ENCODE assay signal across 14 mouse cellular contexts in the genomic region with DNA sequence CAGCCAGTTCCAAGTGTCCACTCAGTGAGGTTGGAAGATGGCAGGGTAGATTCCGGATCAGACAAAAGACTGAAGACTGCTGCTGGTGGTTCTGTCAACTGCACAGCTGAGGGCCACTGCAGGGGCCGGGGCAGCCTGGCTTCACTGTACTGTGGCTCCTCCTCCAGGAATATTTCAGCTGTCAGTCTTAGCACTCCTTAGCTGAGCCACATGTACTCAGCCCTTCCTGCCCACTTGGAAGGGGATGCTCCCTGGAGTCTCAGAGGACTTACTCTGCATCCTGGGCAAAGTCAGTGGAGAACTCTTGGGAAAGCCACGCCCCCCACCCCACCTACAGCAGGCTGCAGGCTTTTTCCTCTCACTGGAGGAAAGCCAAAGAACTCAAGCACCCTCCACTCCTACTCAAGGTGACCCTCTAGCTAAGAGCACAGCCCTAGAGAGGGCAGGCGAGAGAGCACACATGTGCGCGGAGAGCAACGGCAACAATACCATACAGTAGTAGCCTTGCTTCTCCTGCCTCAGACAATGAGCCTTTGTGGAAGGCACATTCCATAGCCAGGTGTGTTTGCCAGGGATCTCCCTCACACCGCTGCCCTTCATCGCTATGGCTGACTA. TPM values are rescaled to one million over a fixed set of nuclear protein-coding genes. Genes with fewer than 3 reads are reported as not detected.
DNase-seq lines count a peak whose midpoint lies in the region; ATAC-seq and TF ChIP-seq lines count a peak whose summit lies in the region.
"Had no signal": no experiment of that assay in that cellular context is flagged by ENCODE, and none has a peak within 500 bp of the region (broad histone marks: within the 10 kb centered on the region; RNA-seq: fewer than 3 reads in every experiment).

No protein-coding gene starts in this region.

- 0 out of 2 replicates have a peak overlapping the region, but pooled peaks have one; percentile 19 for H3K27ac ChIP-seq in heart, embryonic 10.5 days
- peak overlapping the region; percentile 11; the same call in 1 of the 2 replicates for H3K27ac ChIP-seq in embryonic facial prominence, embryonic 13.5 days
- no peak overlapping the region for H3K27ac ChIP-seq in left cerebral cortex, adult 2 months
- no peak overlapping the region for H3K27ac ChIP-seq in liver, embryonic 12.5 days
- H3K27ac ChIP-seq: forebrain, embryonic 13.5 days; hindbrain, postnatal 0 days had no signal

- no peak for DNase-seq in heart, embryonic 10.5 days (ENCODE audit: low spot score)
- DNase-seq in heart, adult 18-20 months: no peak
- DNase-seq in kidney, postnatal 36 days: peak; percentile 13 to 27
- DNase-seq in lung, postnatal 4 days: peak; percentile 87 to 90
- no peak for DNase-seq in left cerebral cortex, adult 2 months (ENCODE audit: extremely low spot score in 1 of 2, low spot score in 2 of 2)
- no peak for DNase-seq in MN1 (ENCODE audit: low spot score)
- DNase-seq: adrenal gland, postnatal 25 days; cerebellum, postnatal 36 days; left cerebral cortex, postnatal 4 days had no signal

- no peaks in the 10 kb centered on the region for H3K36me3 ChIP-seq in heart, embryonic 10.5 days
- no peaks in the 10 kb centered on the region for H3K36me3 ChIP-seq in embryonic facial prominence, embryonic 13.5 days
- no peaks in the 10 kb centered on the region for H3K36me3 ChIP-seq in liver, embryonic 12.5 days

- no peak for TF ChIP-seq CTCF in left cerebral cortex, adult 2 months (IDR thresholded peaks at IDR 0.05)

- no peak; the same call in 1 of the 2 replicates for ATAC-seq in embryonic facial prominence, embryonic 13.5 days (ENCODE audit: insufficient number of reproducible peaks, insufficient read depth, low FRiP score, low TSS enrichment, low read depth)
- ATAC-seq in liver, embryonic 12.5 days: no peak
- ATAC-seq: forebrain, embryonic 13.5 days; hindbrain, postnatal 0 days; midbrain, embryonic 16.5 days had no signal

- H3K9me3 ChIP-seq in heart, embryonic 10.5 days: no peaks in the 10 kb centered on the region
- no peaks in the 10 kb centered on the region for H3K9me3 ChIP-seq in embryonic facial prominence, embryonic 13.5 days
- no peaks in the 10 kb centered on the region for H3K9me3 ChIP-seq in liver, embryonic 12.5 days (replicated peaks)
- H3K9me3 ChIP-seq: forebrain, embryonic 13.5 days had no signal

- intact Hi-C loops in left cerebral cortex, adult 2 months (cut with DNase I): no loop called here

- WGBS in heart, embryonic 10.5 days: 68% methylated on average over 9 of the region's 9 CpGs
- 64% methylated on average over 9 of the region's 9 CpGs for WGBS in embryonic facial prominence, embryonic 13.5 days
- WGBS in liver, embryonic 12.5 days (ENCODE audit: insufficient replicate concordance): 63% methylated on average over 9 of the region's 9 CpGs

- no peak overlapping the region for H3K4me3 ChIP-seq in heart, embryonic 10.5 days
- no peak overlapping the region for H3K4me3 ChIP-seq in embryonic facial prominence, embryonic 13.5 days
- H3K4me3 ChIP-seq in left cerebral cortex, adult 2 months: no peak overlapping the region
- no peak overlapping the region for H3K4me3 ChIP-seq in liver, embryonic 12.5 days
- H3K4me3 ChIP-seq: forebrain, embryonic 13.5 days had no signal

- H3K4me1 ChIP-seq in heart, embryonic 10.5 days: peaks cover 28% of the 10 kb centered on the region
- peaks cover 28% of the 10 kb centered on the region for H3K4me1 ChIP-seq in embryonic facial prominence, embryonic 13.5 days
- no peaks in the 10 kb centered on the region for H3K4me1 ChIP-seq in liver, embryonic 12.5 days
- H3K4me1 ChIP-seq: forebrain, embryonic 13.5 days had no signal

- no peak overlapping the region for H3K4me2 ChIP-seq in embryonic facial prominence, embryonic 13.5 days
- H3K4me2 ChIP-seq in liver, embryonic 12.5 days: no peak overlapping the region
- H3K4me2 ChIP-seq: forebrain, embryonic 13.5 days had no signal

- peaks cover 86% of the 10 kb centered on the region for H3K27me3 ChIP-seq in heart, embryonic 10.5 days (ENCODE audit: insufficient read depth, poor library complexity, severe bottlenecking)
- H3K27me3 ChIP-seq in embryonic facial prominence, embryonic 13.5 days: no peaks in the 10 kb centered on the region
- peaks cover 61% of the 10 kb centered on the region for H3K27me3 ChIP-seq in liver, embryonic 12.5 days (replicated peaks)

- H3K9ac ChIP-seq in embryonic facial prominence, embryonic 13.5 days: no peak overlapping the region
- H3K9ac ChIP-seq in liver, embryonic 12.5 days: no peak overlapping the region
- H3K9ac ChIP-seq: forebrain, embryonic 13.5 days had no signal

RNA-seq across cellular contexts. Expression of a gene that starts 32.3 kb away (rescaled TPM):
- polyA plus RNA-seq in heart, embryonic 10.5 days (2016; fragmentation: Nextera tagmentation; extraction: Ambion mirVana): 142 and 145 TPM in 2 replicates
- 10 to 100 TPM; 88.4 to 92.6 TPM for total RNA-seq in heart, adult 18-20 months (2021)
- 154 and 156 TPM in 2 replicates for polyA plus RNA-seq in embryonic facial prominence, embryonic 13.5 days (2015; fragmentation: Nextera tagmentation; extraction: Ambion mirVana)
- 10 to 100 TPM; 55.9 to 57.7 TPM for total RNA-seq in left cerebral cortex, adult 2 months (2021)
- 116 and 123 TPM in 2 replicates for polyA plus RNA-seq in liver, embryonic 12.5 days (2016; fragmentation: Nextera tagmentation; extraction: Ambion mirVana)

RNA-seq across cellular contexts. Expression of a gene that starts 32.4 kb away (rescaled TPM):
- polyA plus RNA-seq in heart, embryonic 10.5 days (2016; fragmentation: Nextera tagmentation; extraction: Ambion mirVana): 55.5 and 58.4 TPM in 2 replicates
- 10 to 100 TPM; 29.6 to 35.3 TPM for total RNA-seq in heart, adult 18-20 months (2021)
- 78.2 and 79.1 TPM in 2 replicates for polyA plus RNA-seq in embryonic facial prominence, embryonic 13.5 days (2015; fragmentation: Nextera tagmentation; extraction: Ambion mirVana)
- total RNA-seq in left cerebral cortex, adult 2 months (2021): 10 to 100 TPM; 25.6 to 26.4 TPM
- polyA plus RNA-seq in liver, embryonic 12.5 days (2016; fragmentation: Nextera tagmentation; extraction: Ambion mirVana): 23.6 and 24.0 TPM in 2 replicates

Comparison
In these comparisons a context has a peak if more than half of its experiments do, and no peak if none do; other contexts are left out.
1. DNase-seq: peak in kidney, postnatal 36 days (2 of 2) and lung, postnatal 4 days (2 of 2); none in heart, embryonic 10.5 days (single experiment), heart, adult 18-20 months (0 of 2), left cerebral cortex, adult 2 months (0 of 2) and MN1 (single experiment).
2. H3K27ac ChIP-seq: peak in heart, embryonic 10.5 days (single experiment) and embryonic facial prominence, embryonic 13.5 days (single experiment); none in left cerebral cortex, adult 2 months (single experiment) and liver, embryonic 12.5 days (single experiment).